Mouse (Mus musculus) cerebral cortex, adult 2 months (tissue): ENCODE data around the gene Fbxw21.

ENCODE experiments used
- WGBS: fragments of 180-500 bp; shearing (Covaris S2); methylation state at CpG from one replicate; pipeline ENCODE4 v1.1.7; 2018; 5-methylcytosine and 5-hydroxymethylcytosine counted together

The Fbxw21 gene

GRCm38 (mm10) chr9:109111101-109111500, 50.7 kb downstream of the Fbxw21 start:
- WGBS: 88% methylated on average over 4 of the region's 4 CpGs

- 95% methylated on average over 11 of the region's 11 CpGs for WGBS
These were observed 51.6 kb downstream of the Fbxw21 start for GRCm38 (mm10) chr9:109110240-109110639.

- WGBS: 77% methylated on average over 6 of the region's 6 CpGs
These were observed 54.5 kb downstream of the Fbxw21 start for GRCm38 (mm10) chr9:109107341-109107740.

GRCm38 (mm10) chr9:109105648-109106047, 56.2 kb downstream of the Fbxw21 start:
- WGBS: 84% methylated on average over 12 of the region's 12 CpGs

GRCm38 (mm10) chr9:109105011-109105410, 56.8 kb downstream of the Fbxw21 start:
- WGBS: 62% methylated on average over 12 of the region's 12 CpGs

GRCm38 (mm10) chr9:109104083-109104482, 57.8 kb downstream of the Fbxw21 start:
- WGBS: 86% methylated on average over 9 of the region's 9 CpGs

- WGBS: 65% methylated on average over 7 of the region's 7 CpGs
These were observed 58.6 kb downstream of the Fbxw21 start for GRCm38 (mm10) chr9:109103250-109103649.

- 91% methylated on average over 3 of the region's 3 CpGs for WGBS
These were observed 59.3 kb downstream of the Fbxw21 start for GRCm38 (mm10) chr9:109102541-109102940.

- 95% methylated on average over 5 of the region's 5 CpGs for WGBS
These were observed 59.9 kb downstream of the Fbxw21 start for GRCm38 (mm10) chr9:109101933-109102445.

- 78% methylated on average over 20 of the region's 20 CpGs for WGBS
These were observed 61.4 kb downstream of the Fbxw21 start for GRCm38 (mm10) chr9:109100307-109100928.

- 48% methylated on average over 6 of the region's 6 CpGs for WGBS
These were observed 62.9 kb downstream of the Fbxw21 start for GRCm38 (mm10) chr9:109098969-109099368.

- 57% methylated on average over 8 of the region's 8 CpGs for WGBS
These were observed 63.5 kb downstream of the Fbxw21 start for GRCm38 (mm10) chr9:109098366-109098765.

- 40% methylated on average over 5 of the region's 5 CpGs for WGBS
These were observed 64.0 kb downstream of the Fbxw21 start for GRCm38 (mm10) chr9:109097831-109098230.

- 48% methylated on average over 6 of the region's 6 CpGs for WGBS
These were observed 64.5 kb downstream of the Fbxw21 start for GRCm38 (mm10) chr9:109097291-109097690.

GRCm38 (mm10) chr9:109096856-109097255, 65.0 kb downstream of the Fbxw21 start:
- 40% methylated on average over 6 of the region's 6 CpGs for WGBS

GRCm38 (mm10) chr9:109096251-109096661, 65.6 kb downstream of the Fbxw21 start:
- 44% methylated on average over 9 of the region's 9 CpGs for WGBS

- under 1% methylated on average over 89 of the region's 102 CpGs for WGBS
These were observed 66.5 kb downstream of the Fbxw21 start, which contains the start of gene Plxnb1 for GRCm38 (mm10) chr9:109095137-109095982. Gene Plxnb1 (plus strand): TSS chr9:109095389.

GRCm38 (mm10) chr9:109094553-109095136, 67.2 kb downstream of the Fbxw21 start:
- WGBS: 12% methylated on average over 21 of the region's 21 CpGs

- 43% methylated on average over 11 of the region's 11 CpGs for WGBS
These were observed 67.9 kb downstream of the Fbxw21 start for GRCm38 (mm10) chr9:109093786-109094552.

GRCm38 (mm10) chr9:109092799-109093198, 69.0 kb downstream of the Fbxw21 start:
- WGBS: 80% methylated on average over 6 of the region's 6 CpGs

GRCm38 (mm10) chr9:109091802-109092201, 70.0 kb downstream of the Fbxw21 start:
- WGBS: 93% methylated on average over 8 of the region's 8 CpGs

- WGBS: 45% methylated on average over 15 of the region's 15 CpGs
These were observed 71.4 kb downstream of the Fbxw21 start for GRCm38 (mm10) chr9:109090446-109090845.
